Mouse (Mus musculus) cortical plate, adult 2 months (tissue): ENCODE measurements around the gene Anapc7.

Experiments
- CTCF ChIP-seq: fragments of 200-500 bp; IDR thresholded peaks from 2 replicates; pipeline ENCODE4 v1.5.1; 2011; ENCODE audit warnings: mild to moderate bottlenecking, control low read depth, low read length; ENCODE audit not compliant: insufficient read depth; ENCODE audit errors: extremely low read depth
- POLR2A ChIP-seq: fragments of 200-500 bp; IDR thresholded peaks from 2 replicates; pipeline ENCODE4 v1.6.1; 2011; ENCODE audit warnings: mild to moderate bottlenecking, low read length, control low read depth; ENCODE audit not compliant: insufficient read depth; ENCODE audit errors: extremely low read depth

GRCm38 (mm10) chr5:122471658-122472057 lies 50.2 kb downstream of the Anapc7 start:
- TF ChIP-seq CTCF (no peak), POLR2A (no peak)
